Mouse (Mus musculus) liver, adult 2 months (tissue): ENCODE results near the gene Top2b.

Experiments
- CTCF ChIP-seq: fragments of 200-500 bp; IDR thresholded peaks from 2 replicates; pipeline ENCODE4 v1.5.1; 2011; ENCODE audit warnings: low read depth, low read length, control low read depth
- POLR2A ChIP-seq: fragments of 200-500 bp; IDR thresholded peaks from 2 replicates; pipeline ENCODE4 v1.6.1; 2011; ENCODE audit warnings: low read length, control low read depth; ENCODE audit not compliant: insufficient read depth; ENCODE audit errors: extremely low read depth

- TF ChIP-seq POLR2A (no peak), CTCF (no peak)
Observed at GRCm38 (mm10) chr14:16364161-16364831, 683 bp upstream of the Top2b start.
